Mouse (Mus musculus) midbrain, embryonic 16.5 days (tissue): ENCODE results near the gene Cc2d1a. TPM values are rescaled to one million over a fixed set of nuclear protein-coding genes. Genes with fewer than 3 reads are reported as not detected.

Source experiments
- ATAC-seq: fragments of 200-750 bp; cut with Nextera tagmentation; 2 replicates; pipeline ENCODE4 v1.8.0; 2017; ENCODE audit warnings: moderate TSS enrichment
- H3K27ac ChIP-seq: fragments of 300-500 bp; sonication (generic); 2 replicates; pipeline ENCODE4 v1.5.1; 2014; ENCODE audit warnings: mild to moderate bottlenecking, low read length, mixed read lengths
- H3K27me3 ChIP-seq: fragments of 300-500 bp; sonication (generic); 2 replicates; pipeline ENCODE4 v1.6.1; 2014; ENCODE audit warnings: low read depth, low read length, mixed read lengths; ENCODE audit not compliant: control insufficient read depth, insufficient read depth
- H3K36me3 ChIP-seq: fragments of 300-500 bp; sonication (generic); 2 replicates; pipeline ENCODE4 v1.6.1; 2014; ENCODE audit warnings: mild to moderate bottlenecking, low read length, moderate library complexity, mixed read lengths; ENCODE audit not compliant: control insufficient read depth, insufficient read depth
- H3K4me1 ChIP-seq: fragments of 300-500 bp; sonication (generic); 2 replicates; pipeline ENCODE4 v1.6.1; 2014; ENCODE audit warnings: mild to moderate bottlenecking, low read length, mixed read lengths; ENCODE audit not compliant: control insufficient read depth, insufficient read depth
- H3K4me2 ChIP-seq: fragments of 300-500 bp; sonication (generic); 2 replicates; pipeline ENCODE4 v1.6.1; 2014; ENCODE audit warnings: mild to moderate bottlenecking, low read length, mixed read lengths
- H3K4me3 ChIP-seq: fragments of 300-500 bp; sonication (generic); 2 replicates; pipeline ENCODE4 v1.5.1; 2014; ENCODE audit warnings: low read depth, mild to moderate bottlenecking, low read length, moderate library complexity, mixed read lengths
- H3K9ac ChIP-seq: fragments of 300-500 bp; sonication (generic); 2 replicates; pipeline ENCODE4 v1.6.1; 2014; ENCODE audit warnings: low read depth, low read length, mixed read lengths
- H3K9me3 ChIP-seq: fragments of 300-500 bp; sonication (generic); replicated peaks from 2 replicates; pipeline ENCODE4 v1.6.1; 2014; ENCODE audit warnings: mild to moderate bottlenecking, low read length, mixed read lengths; ENCODE audit not compliant: control insufficient read depth, poor library complexity, severe bottlenecking
- WGBS: fragments of 180-500 bp; shearing (Covaris S2); extraction: QIAGEN DNeasy Blood & Tissue Kit; methylation state at CpG from one replicate; pipeline ENCODE4 v1.1.7; 2014; 5-methylcytosine and 5-hydroxymethylcytosine counted together
- polyA plus RNA-seq: library from polyadenylated mRNA; unstranded; fragments of >200 nt; fragmentation: Nextera tagmentation; extraction: Ambion mirVana; gene quantifications from 2 replicates; pipeline ENCODE4 v1.2.1, GENCODE M21; 2015

Cc2d1a gene
- polyA plus RNA-seq, 1 experiment from 2014 or later: 64.8 TPM

DNA sequence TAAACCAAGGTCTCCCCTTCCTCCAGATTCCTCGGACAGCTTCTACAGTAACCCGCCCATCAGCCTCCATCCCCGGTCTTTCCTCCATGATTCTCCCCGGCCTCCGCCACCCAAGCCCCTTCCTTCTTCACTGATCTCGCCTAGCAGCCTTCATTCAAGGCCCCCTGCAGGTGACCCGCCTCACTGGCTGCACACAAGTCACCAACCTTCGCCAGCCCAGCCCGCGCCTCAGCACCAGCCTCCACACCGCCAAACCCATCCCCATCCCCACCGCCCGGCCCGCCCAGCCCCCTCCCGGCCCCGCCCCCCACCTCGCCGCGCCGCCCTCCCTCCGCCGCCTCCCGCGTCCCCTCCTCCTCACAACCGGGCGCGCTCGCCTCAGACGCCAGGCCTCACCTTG is 43.5 kb downstream of the Cc2d1a start:
- Histone ChIP-seq H3K9ac (peak overlapping the region; percentile 75), H3K36me3 (peaks cover 3% of the 10 kb centered on the region; the same call in 1 of the 2 replicates), H3K9me3 (no peaks in the 10 kb centered on the region), H3K4me1 (peaks cover 16% of the 10 kb centered on the region), H3K4me2 (peak overlapping the region; percentile 80), H3K27me3 (no peaks in the 10 kb centered on the region), H3K4me3 (peak overlapping the region; percentile 50), H3K27ac (peak overlapping the region; percentile 89)
- under 1% methylated on average over 17 of the region's 29 CpGs for WGBS
- peak; percentile 85 for ATAC-seq

DNA sequence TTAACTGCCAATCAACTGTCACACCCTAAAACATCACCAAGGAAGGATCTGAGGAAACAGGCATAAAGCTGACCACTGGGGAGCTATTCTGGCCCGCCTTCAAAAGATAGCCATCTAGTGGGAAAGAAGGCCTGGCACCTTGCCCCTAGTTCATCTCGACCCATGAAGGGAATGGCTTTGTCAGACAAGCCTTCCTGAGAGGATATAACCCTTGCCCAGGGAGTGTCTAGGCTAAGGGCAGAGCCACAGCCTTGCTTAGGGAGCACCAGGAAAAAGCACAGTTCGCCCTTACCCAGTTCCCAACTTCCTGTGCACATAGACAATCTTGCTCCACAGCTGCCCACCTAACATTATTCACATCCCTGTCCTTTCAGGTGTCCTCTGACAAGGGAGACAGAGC is 44.1 kb downstream of the Cc2d1a start:
- H3K9me3 ChIP-seq: no peaks in the 10 kb centered on the region
- H3K27me3 ChIP-seq: no peaks in the 10 kb centered on the region
- peak overlapping the region; percentile 75 for H3K9ac ChIP-seq
- peaks cover 3% of the 10 kb centered on the region for H3K36me3 ChIP-seq
- ATAC-seq: no peak
- H3K4me2 ChIP-seq: peak overlapping the region; percentile 80
- H3K4me1 ChIP-seq: peaks cover 16% of the 10 kb centered on the region
- peak overlapping the region; percentile 89 for H3K27ac ChIP-seq
- H3K4me3 ChIP-seq: peak overlapping the region; percentile 50
- 28% methylated on average over 3 of the region's 3 CpGs for WGBS

DNA sequence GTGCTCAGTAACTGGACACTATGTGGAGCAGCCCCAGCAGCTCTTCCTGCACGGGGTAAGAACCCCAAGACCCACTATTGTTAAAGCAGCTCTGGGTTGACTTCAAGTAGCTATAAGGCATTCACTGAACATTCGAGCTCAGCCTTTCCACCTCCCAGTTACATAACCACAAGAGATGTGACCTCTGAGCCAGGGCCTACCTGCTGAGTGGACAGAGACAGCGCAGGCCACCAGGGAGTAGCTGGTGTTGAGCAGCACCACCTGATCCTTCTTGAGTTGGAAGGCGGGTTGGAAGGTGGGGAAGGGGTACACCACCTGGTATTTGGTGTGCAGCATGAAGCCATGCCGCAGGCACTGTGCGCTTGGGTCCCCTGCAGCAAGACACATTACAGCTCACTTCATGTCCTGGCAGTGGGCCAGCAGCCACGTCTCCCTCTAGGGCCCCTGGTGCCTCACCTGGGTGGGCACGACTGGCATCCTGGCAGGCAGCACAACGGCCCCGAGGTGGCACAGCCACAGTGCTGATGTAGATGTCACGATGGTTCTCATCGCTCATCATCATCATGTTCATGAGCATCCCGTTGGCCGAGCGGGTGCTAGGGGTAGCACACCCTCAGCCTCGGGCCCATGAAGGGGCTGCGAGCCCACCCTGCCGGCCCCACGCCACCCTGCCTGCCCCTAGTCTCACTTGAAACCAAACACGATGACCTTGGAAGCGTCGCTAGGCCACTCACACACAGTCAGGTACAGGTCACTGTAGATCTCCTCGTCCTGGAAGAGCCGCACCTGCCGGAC is 46.1 kb downstream of the Cc2d1a start:
- Histone ChIP-seq H3K4me1 (peaks cover 16% of the 10 kb centered on the region), H3K9me3 (no peaks in the 10 kb centered on the region), H3K27ac (no peak overlapping the region), H3K36me3 (peaks cover 15% of the 10 kb centered on the region), H3K27me3 (no peaks in the 10 kb centered on the region), H3K4me2 (no peak overlapping the region), H3K9ac (no peak overlapping the region; the same call in 1 of the 2 replicates), H3K4me3 (no peak overlapping the region)
- no peak for ATAC-seq
- WGBS: 94% methylated on average over 25 of the region's 25 CpGs

DNA sequence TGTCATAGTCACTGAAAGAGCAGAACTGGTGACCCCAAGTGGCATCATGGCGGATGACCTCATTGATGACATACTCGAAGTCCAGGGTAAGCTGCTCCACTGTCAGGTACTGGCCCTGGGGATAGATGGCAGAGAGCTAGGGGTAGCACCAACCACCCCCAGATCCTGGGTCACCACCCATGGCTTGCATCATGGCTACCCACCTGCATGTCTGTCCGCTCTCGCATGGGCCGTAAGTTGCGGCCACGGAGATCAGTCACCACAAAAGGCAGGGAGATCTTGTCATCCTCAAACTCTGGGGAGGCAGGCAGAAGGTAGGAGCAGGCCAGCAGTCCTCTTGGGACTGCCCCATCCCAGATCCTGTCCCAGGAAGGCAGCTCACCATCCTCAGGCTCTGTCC is 49.4 kb downstream of the Cc2d1a start:
- ATAC-seq: no peak
- H3K36me3 ChIP-seq: peaks cover 41% of the 10 kb centered on the region
- no peak overlapping the region for H3K4me3 ChIP-seq
- H3K4me1 ChIP-seq: peaks cover 12% of the 10 kb centered on the region
- H3K9ac ChIP-seq: no peak overlapping the region
- H3K4me2 ChIP-seq: no peak overlapping the region
- H3K9me3 ChIP-seq: no peaks in the 10 kb centered on the region
- no peak overlapping the region for H3K27ac ChIP-seq
- 95% methylated on average over 7 of the region's 7 CpGs for WGBS
- no peaks in the 10 kb centered on the region for H3K27me3 ChIP-seq

DNA sequence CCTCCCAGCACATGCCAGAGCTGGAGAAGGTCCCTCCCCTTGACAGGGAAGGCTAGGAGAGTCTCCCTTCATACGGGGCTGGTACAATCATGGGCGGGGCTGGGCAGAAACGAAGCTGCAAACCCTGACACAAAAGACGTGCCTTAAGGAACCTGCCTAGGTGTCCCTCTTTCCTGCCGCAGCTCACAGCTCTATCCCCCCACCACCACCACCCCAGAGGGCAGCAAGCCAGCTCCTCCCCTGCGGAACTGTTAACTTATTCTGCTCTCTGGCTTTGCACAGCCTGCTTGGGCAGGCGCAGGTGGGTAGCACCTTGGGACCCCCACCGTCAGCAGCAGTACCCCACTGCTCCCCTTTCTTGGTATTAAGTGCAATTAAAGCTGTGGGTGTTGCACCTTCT is 51.7 kb downstream of the Cc2d1a start:
- no peaks in the 10 kb centered on the region for H3K27me3 ChIP-seq
- H3K9ac ChIP-seq: no peak overlapping the region
- ATAC-seq: no peak
- 68% methylated on average over 8 of the region's 8 CpGs for WGBS
- no peak overlapping the region for H3K27ac ChIP-seq
- no peaks in the 10 kb centered on the region for H3K4me1 ChIP-seq
- peaks cover 47% of the 10 kb centered on the region for H3K36me3 ChIP-seq
- H3K4me2 ChIP-seq: no peak overlapping the region
- H3K9me3 ChIP-seq: no peaks in the 10 kb centered on the region
- H3K4me3 ChIP-seq: no peak overlapping the region

DNA sequence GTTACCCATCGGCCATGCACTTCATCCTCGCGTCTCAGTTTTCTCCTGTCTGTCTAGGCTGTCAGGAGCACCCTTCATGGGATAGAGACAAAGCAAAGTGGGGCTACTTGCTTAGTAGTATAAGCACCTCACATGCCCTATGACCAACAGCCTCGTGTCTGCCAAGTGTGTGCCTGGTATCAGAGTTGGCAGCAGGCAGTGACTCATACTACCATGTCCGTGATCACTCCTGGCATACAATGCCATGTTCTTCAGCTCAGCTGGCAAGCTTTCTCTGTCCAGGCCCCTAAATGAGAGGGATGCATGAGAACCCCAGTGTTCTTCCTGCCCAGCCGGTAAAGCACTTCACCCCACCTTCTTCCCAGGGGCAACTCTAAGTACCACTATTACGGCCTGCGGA is 57.2 kb downstream of the Cc2d1a start:
- peaks cover 51% of the 10 kb centered on the region for H3K36me3 ChIP-seq
- no peak overlapping the region for H3K4me2 ChIP-seq
- H3K4me1 ChIP-seq: no peaks in the 10 kb centered on the region

DNA sequence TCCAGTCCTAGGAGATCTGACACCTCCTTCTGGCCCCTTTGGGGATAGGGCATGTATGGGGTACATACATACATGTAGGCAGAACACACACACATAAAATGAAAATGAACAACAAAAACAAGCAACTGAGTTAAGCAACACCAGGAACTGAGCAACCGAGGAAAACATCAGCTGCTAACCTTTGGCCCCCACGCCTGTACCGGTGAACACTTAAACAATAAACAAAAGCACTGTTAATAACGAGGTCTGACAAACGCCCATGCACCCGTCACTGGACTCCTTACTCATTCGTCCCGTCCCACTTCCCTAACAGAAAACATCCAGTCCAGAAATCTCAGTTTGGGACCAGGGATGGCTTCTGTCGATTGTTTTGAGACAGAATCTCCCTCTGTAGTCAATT is 58.5 kb downstream of the Cc2d1a start:
- Histone ChIP-seq H3K4me1 (no peaks in the 10 kb centered on the region), H3K9me3 (no peaks in the 10 kb centered on the region), H3K9ac (no peak overlapping the region), H3K4me2 (no peak overlapping the region), H3K4me3 (no peak overlapping the region), H3K27me3 (no peaks in the 10 kb centered on the region), H3K27ac (no peak overlapping the region), H3K36me3 (peaks cover 44% of the 10 kb centered on the region)
- no peak for ATAC-seq
- 81% methylated on average over 9 of the region's 9 CpGs for WGBS

More for the DNA sequence above, 57.2 kb downstream of the Cc2d1a start:
- no peaks in the 10 kb centered on the region for H3K27me3 ChIP-seq
- no peak for ATAC-seq
- WGBS: 98% methylated on average over 8 of the region's 8 CpGs
- H3K4me3 ChIP-seq: no peak overlapping the region
- no peak overlapping the region for H3K27ac ChIP-seq
- no peaks in the 10 kb centered on the region for H3K9me3 ChIP-seq
- no peak overlapping the region for H3K9ac ChIP-seq

DNA sequence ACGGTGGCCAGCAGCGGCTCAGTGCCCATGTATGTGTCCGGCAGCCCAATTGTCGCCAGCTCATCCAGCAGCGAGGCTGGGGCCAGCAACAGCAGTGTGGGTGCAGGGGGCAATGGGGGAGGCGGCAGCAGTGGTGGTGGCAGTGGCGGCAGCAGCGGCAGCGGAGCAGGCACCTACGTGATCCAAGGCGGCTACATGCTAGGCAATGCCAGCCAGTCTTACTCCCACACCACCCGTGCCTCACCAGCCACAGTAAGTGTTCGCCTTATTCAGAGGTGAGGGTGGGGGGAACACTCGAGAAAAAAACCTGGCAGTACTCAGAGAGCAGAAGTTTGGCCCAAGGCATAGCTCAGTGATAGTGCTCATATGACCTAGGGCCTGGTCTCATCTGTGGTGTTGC is 59.9 kb downstream of the Cc2d1a start:
- no peak overlapping the region for H3K4me2 ChIP-seq
- no peak overlapping the region for H3K27ac ChIP-seq
- no peaks in the 10 kb centered on the region for H3K27me3 ChIP-seq
- no peaks in the 10 kb centered on the region for H3K9me3 ChIP-seq
- H3K36me3 ChIP-seq: peaks cover 46% of the 10 kb centered on the region
- 96% methylated on average over 14 of the region's 14 CpGs for WGBS
- ATAC-seq: no peak
- H3K4me1 ChIP-seq: no peaks in the 10 kb centered on the region; the same call in 1 of the 2 replicates
- H3K4me3 ChIP-seq: no peak overlapping the region
- no peak overlapping the region for H3K9ac ChIP-seq

DNA sequence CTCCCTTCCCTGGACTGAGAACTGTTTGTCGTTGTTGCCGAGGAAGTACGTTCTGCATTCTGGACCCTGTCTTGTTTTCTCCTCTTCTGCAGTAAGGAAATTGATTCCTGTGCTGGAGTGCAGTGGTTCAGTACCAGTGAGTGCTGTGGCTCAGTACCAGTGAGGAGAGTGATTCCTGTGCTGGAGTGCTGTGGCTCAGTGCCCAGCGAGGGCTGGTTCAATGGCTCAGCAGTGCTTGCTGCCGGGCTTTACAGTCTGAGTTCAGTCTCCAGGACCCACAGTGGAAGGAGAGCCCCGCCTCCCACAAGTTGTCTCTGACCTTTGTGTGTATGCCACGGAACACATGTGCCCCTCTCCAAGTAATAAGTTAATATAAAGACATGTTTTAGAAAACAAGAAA is 60.6 kb downstream of the Cc2d1a start:
- H3K9ac ChIP-seq: no peak overlapping the region
- no peak for ATAC-seq
- no peak overlapping the region for H3K27ac ChIP-seq
- H3K27me3 ChIP-seq: no peaks in the 10 kb centered on the region
- no peak overlapping the region for H3K4me3 ChIP-seq
- no peaks in the 10 kb centered on the region for H3K9me3 ChIP-seq
- no peak overlapping the region for H3K4me2 ChIP-seq
- no peaks in the 10 kb centered on the region; the same call in 1 of the 2 replicates for H3K4me1 ChIP-seq
- peaks cover 46% of the 10 kb centered on the region for H3K36me3 ChIP-seq
- 91% methylated on average over 7 of the region's 7 CpGs for WGBS
